In genomic region chrX:162584349-162584748, GRCm38 (mm10) we compare ENCODE assay signal across 18 mouse cellular contexts. TPM values are rescaled to one million over a fixed set of nuclear protein-coding genes. Genes with fewer than 3 reads are reported as not detected.
DNase-seq lines count a peak whose midpoint lies in the region; ATAC-seq and TF ChIP-seq lines count a peak whose summit lies in the region.
"Had no signal": no experiment of that assay in that cellular context is flagged by ENCODE, and none has a peak within 500 bp of the region (broad histone marks: within the 10 kb centered on the region; RNA-seq: fewer than 3 reads in every experiment).

No protein-coding gene starts in this region.

- no peaks in the 10 kb centered on the region for H3K9me3 ChIP-seq in hindbrain, embryonic 16.5 days (ENCODE audit: control insufficient read depth, low read length)
- no peaks in the 10 kb centered on the region for H3K9me3 ChIP-seq in hindbrain, embryonic 13.5 days
- H3K9me3 ChIP-seq in forebrain, postnatal 0 days (ENCODE audit: low read length), result no peaks in the 10 kb centered on the region
- H3K9me3 ChIP-seq: embryonic facial prominence, embryonic 15.5 days; midbrain, embryonic 12.5 days; neural tube, embryonic 12.5 days had no signal

- H3K36me3 ChIP-seq in hindbrain, embryonic 16.5 days (ENCODE audit: control insufficient read depth, insufficient read depth, low read length), result no peaks in the 10 kb centered on the region
- H3K36me3 ChIP-seq in hindbrain, embryonic 13.5 days, result no peaks in the 10 kb centered on the region
- H3K36me3 ChIP-seq in forebrain, postnatal 0 days (ENCODE audit: insufficient read depth), result no peaks in the 10 kb centered on the region
- H3K36me3 ChIP-seq: embryonic facial prominence, embryonic 15.5 days; midbrain, embryonic 12.5 days; neural tube, embryonic 12.5 days had no signal

- H3K4me3 ChIP-seq in hindbrain, embryonic 16.5 days (ENCODE audit: low read length), result no peak overlapping the region
- H3K4me3 ChIP-seq in hindbrain, embryonic 13.5 days, result no peak overlapping the region
- H3K4me3 ChIP-seq in forebrain, postnatal 0 days (ENCODE audit: low read depth, low read length), result no peak overlapping the region
- H3K4me3 ChIP-seq: embryonic facial prominence, embryonic 15.5 days; midbrain, embryonic 12.5 days; neural tube, embryonic 12.5 days had no signal

- no peak overlapping the region; the same call in 1 of the 2 replicates for H3K9ac ChIP-seq in hindbrain, embryonic 16.5 days (ENCODE audit: low read depth, low read length)
- no peak overlapping the region for H3K9ac ChIP-seq in hindbrain, embryonic 13.5 days
- no peak overlapping the region for H3K9ac ChIP-seq in forebrain, postnatal 0 days
- H3K9ac ChIP-seq: embryonic facial prominence, embryonic 15.5 days; midbrain, embryonic 12.5 days; neural tube, embryonic 12.5 days had no signal

- no peaks in the 10 kb centered on the region for H3K4me1 ChIP-seq in hindbrain, embryonic 16.5 days (ENCODE audit: control insufficient read depth, insufficient read depth, low read depth, low read length)
- no peaks in the 10 kb centered on the region for H3K4me1 ChIP-seq in hindbrain, embryonic 13.5 days (replicated peaks)
- no peaks in the 10 kb centered on the region for H3K4me1 ChIP-seq in forebrain, postnatal 0 days (ENCODE audit: insufficient read depth)
- H3K4me1 ChIP-seq: embryonic facial prominence, embryonic 15.5 days; midbrain, embryonic 12.5 days; neural tube, embryonic 12.5 days had no signal

- no peak for TF ChIP-seq CTCF in forebrain, postnatal 0 days (IDR thresholded peaks at IDR 0.05; ENCODE audit: low read depth)

- H3K4me2 ChIP-seq in hindbrain, embryonic 16.5 days (ENCODE audit: low read length), result no peak overlapping the region
- no peak overlapping the region for H3K4me2 ChIP-seq in hindbrain, embryonic 13.5 days
- no peak overlapping the region for H3K4me2 ChIP-seq in forebrain, postnatal 0 days (ENCODE audit: low read depth)
- H3K4me2 ChIP-seq: embryonic facial prominence, embryonic 15.5 days; midbrain, embryonic 12.5 days; neural tube, embryonic 12.5 days had no signal

- 39% methylated on average over 3 of the region's 3 CpGs for WGBS in hindbrain, embryonic 16.5 days
- 52% methylated on average over 3 of the region's 3 CpGs for WGBS in hindbrain, embryonic 13.5 days
- 31% methylated on average over 3 of the region's 3 CpGs for WGBS in forebrain, postnatal 0 days

- DNase-seq in left cerebral cortex, postnatal 25 days (ENCODE audit: low spot score in 2 of 2), result peak; percentile 45 to 60
- no peak for DNase-seq in left cerebral cortex, postnatal 36 days (ENCODE audit: low spot score in 2 of 2)
- DNase-seq in brain, embryonic 18.5 days (ENCODE audit: low read depth, low spot score), result peak; percentile 40
- DNase-seq in forebrain, postnatal 0 days, result peak; percentile 65
- DNase-seq in kidney, postnatal 14 days, result no peak
- DNase-seq: cerebellum, postnatal 10 days; embryo, embryonic 11 days; gastrocnemius, postnatal 36 days; kidney, adult 2 months; kidney, postnatal 36 days; lung, adult 18-20 months; lung, postnatal 4 days; thymus, postnatal 4 days had no signal

- no peak for ATAC-seq in hindbrain, embryonic 16.5 days
- ATAC-seq in hindbrain, embryonic 13.5 days (ENCODE audit: low FRiP score), result no peak
- ATAC-seq in forebrain, postnatal 0 days, result peak; percentile 87

- peak overlapping the region; percentile 39; the same call in 1 of the 2 replicates for H3K27ac ChIP-seq in hindbrain, embryonic 16.5 days (ENCODE audit: low read depth, low read length)
- no peak overlapping the region for H3K27ac ChIP-seq in hindbrain, embryonic 13.5 days
- peak overlapping the region; percentile 80 for H3K27ac ChIP-seq in forebrain, postnatal 0 days (ENCODE audit: low read depth, low read length)
- H3K27ac ChIP-seq: embryonic facial prominence, embryonic 15.5 days; midbrain, embryonic 12.5 days; neural tube, embryonic 12.5 days had no signal

- intact Hi-C loops in left cerebral cortex, postnatal 25 days (cut with DNase I), result no loop called here
- intact Hi-C loops in left cerebral cortex, postnatal 36 days (cut with DNase I), result no loop called here

- H3K27me3 ChIP-seq in hindbrain, embryonic 16.5 days (replicated peaks; ENCODE audit: control insufficient read depth, insufficient read depth, low read length), result no peaks in the 10 kb centered on the region; the same call in 1 of the 2 replicates
- H3K27me3 ChIP-seq in hindbrain, embryonic 13.5 days, result peaks cover 9% of the 10 kb centered on the region; the same call in 1 of the 2 replicates
- no peaks in the 10 kb centered on the region for H3K27me3 ChIP-seq in forebrain, postnatal 0 days (ENCODE audit: insufficient read depth, low read length)
- H3K27me3 ChIP-seq: neural tube, embryonic 12.5 days had no signal

RNA-seq across cellular contexts. Expression of gene Reps2, which starts 59.1 kb away (rescaled TPM):
- polyA plus RNA-seq in hindbrain, embryonic 16.5 days (2015; fragmentation: Nextera tagmentation; extraction: Ambion mirVana), result 2.6 and 3.3 TPM in 2 replicates
- 1.7 and 1.9 TPM in 2 replicates for polyA plus RNA-seq in hindbrain, embryonic 13.5 days (2015; fragmentation: Nextera tagmentation; extraction: Ambion mirVana)
- total RNA-seq in left cerebral cortex, postnatal 25 days (2021), result 100 to 1,000 TPM; 147 to 148 TPM
- 100 to 1,000 TPM; 139 to 150 TPM for total RNA-seq in left cerebral cortex, postnatal 36 days (2021)
- total RNA-seq in forebrain, postnatal 0 days (2014; rRNA removed), result 31.5 and 41.2 TPM in 2 replicates
- 3.0 and 5.1 TPM in 2 replicates for polyA plus RNA-seq in forebrain, postnatal 0 days (2015; fragmentation: Nextera tagmentation; extraction: Ambion mirVana)

Comparison
In these comparisons a context has a peak if more than half of its experiments do, and no peak if none do; other contexts are left out.
1. DNase-seq: peak in left cerebral cortex, postnatal 25 days (2 of 2), brain, embryonic 18.5 days (single experiment) and forebrain, postnatal 0 days (single experiment); none in left cerebral cortex, postnatal 36 days (0 of 2) and kidney, postnatal 14 days (single experiment).